Mouse (Mus musculus) hematopoietic stem cell, adult 5-6 weeks (primary cell): Measurements from ENCODE around the gene Pgrmc1. TPM values are rescaled to one million over a fixed set of nuclear protein-coding genes. Genes with fewer than 3 reads are reported as not detected.
"Not testable (repeated sequence)": the region's sequence is repeated elsewhere in the genome, so short reads cannot be mapped to it uniquely, and the experiment has no call there.

Experiments
- ATAC-seq, 2 experiments: fragments of 125-278 bp in 1 of 2; replicated peaks in 1 of 2; 2 replicates each; pipeline ENCODE4 v1.8.0; 2016 to 2017; ENCODE audit warnings: inconsistent platforms in 2 of 2, mild to moderate bottlenecking in 2 of 2, moderate number of reproducible peaks in 2 of 2, low read depth in 1 of 2, moderate TSS enrichment in 1 of 2; ENCODE audit not compliant: low FRiP score in 2 of 2, poor library complexity in 2 of 2, severe bottlenecking in 2 of 2, insufficient read depth in 1 of 2, low TSS enrichment in 1 of 2
- total RNA-seq: library from RNA; stranded (forward); fragments of 172-1452, 232-1000 nt; gene quantifications from 2 replicates; pipeline ENCODE4 v1.2.3, GENCODE M21; 2017

Gene Pgrmc1
- 83.2 and 101 TPM in 2 replicates for total RNA-seq

GRCm38 (mm10) chrX:36597707-36598389, at the start of gene Pgrmc1:
TSS of gene Pgrmc1 (plus strand) at chrX:36598206.
- peak; percentile 92 to 93 for ATAC-seq

GRCm38 (mm10) chrX:36548798-36549197, 49.2 kb upstream of the Pgrmc1 start:
- ATAC-seq, result no peak

GRCm38 (mm10) chrX:36550906-36551305, 47.1 kb upstream of the Pgrmc1 start:
- ATAC-seq, result peak; percentile 65 to 68

GRCm38 (mm10) chrX:36551351-36551750, 46.7 kb upstream of the Pgrmc1 start:
- no peak for ATAC-seq

- peak; percentile 62 to 64; a peak in 3 of 4 replicates for ATAC-seq
Measured at GRCm38 (mm10) chrX:36552055-36552587, 45.9 kb upstream of the Pgrmc1 start.

GRCm38 (mm10) chrX:36552715-36553114, 45.3 kb upstream of the Pgrmc1 start:
- no peak for ATAC-seq

- ATAC-seq, result not testable (repeated sequence)
Measured at GRCm38 (mm10) chrX:36555196-36555595, 42.8 kb upstream of the Pgrmc1 start.

- no peak for ATAC-seq
Measured at GRCm38 (mm10) chrX:36560170-36560569, 37.8 kb upstream of the Pgrmc1 start.

- ATAC-seq, result peak; percentile 12 to 58; a peak in 1 of 4 replicates
Measured at GRCm38 (mm10) chrX:36561650-36562049, 36.4 kb upstream of the Pgrmc1 start.

- ATAC-seq, result no peak
Measured at GRCm38 (mm10) chrX:36562079-36562478, 35.9 kb upstream of the Pgrmc1 start.

GRCm38 (mm10) chrX:36586629-36587303, 11.2 kb upstream of the Pgrmc1 start:
- ATAC-seq, result no peak

- no peak for ATAC-seq
Measured at GRCm38 (mm10) chrX:36587304-36588209, 10.4 kb upstream of the Pgrmc1 start.

GRCm38 (mm10) chrX:36590266-36590665, 7.7 kb upstream of the Pgrmc1 start:
- ATAC-seq, result no peak

- no peak for ATAC-seq
Measured at GRCm38 (mm10) chrX:36591120-36591519, 6.9 kb upstream of the Pgrmc1 start.

- ATAC-seq, result no peak
Measured at GRCm38 (mm10) chrX:36591539-36591938, 6.5 kb upstream of the Pgrmc1 start.

GRCm38 (mm10) chrX:36595247-36595646, 2.8 kb upstream of the Pgrmc1 start:
- ATAC-seq, result no peak

GRCm38 (mm10) chrX:36596483-36597120, 1.4 kb upstream of the Pgrmc1 start:
- not testable (repeated sequence) for ATAC-seq
